Mouse (Mus musculus) spleen, postnatal 14 days (tissue): ENCODE measurements around the gene 4930590J08Rik.

Source experiments
- DNase-seq, 2 experiments: peaks; one replicate each; pipeline ENCODE4 v3.0.0; 2021 to 2022; ENCODE audit warnings: low spot score in 2 of 2

The 4930590J08Rik gene

GRCm38 (mm10) chr6:91963429-91963828 is 60.8 kb downstream of the 4930590J08Rik start:
- no peak for DNase-seq

GRCm38 (mm10) chr6:91965060-91965459 is 62.5 kb downstream of the 4930590J08Rik start:
- no peak for DNase-seq

GRCm38 (mm10) chr6:91966006-91966405 is 63.4 kb downstream of the 4930590J08Rik start:
- no peak for DNase-seq

GRCm38 (mm10) chr6:91972201-91972646 is 69.6 kb downstream of the 4930590J08Rik start:
- no peak for DNase-seq

- no peak for DNase-seq
Observed at GRCm38 (mm10) chr6:91973972-91974371, 71.4 kb downstream of the 4930590J08Rik start.

GRCm38 (mm10) chr6:91978371-91979300 is 76.0 kb downstream of the 4930590J08Rik start, which contains the start of gene Fgd5:
Fgd5 (plus strand) TSS chr6:91978878.
- DNase-seq: no peak

GRCm38 (mm10) chr6:91979301-91979996 is 76.8 kb downstream of the 4930590J08Rik start:
- no peak for DNase-seq

GRCm38 (mm10) chr6:91980011-91980410 is 77.4 kb downstream of the 4930590J08Rik start:
- no peak for DNase-seq

- no peak for DNase-seq
Observed at GRCm38 (mm10) chr6:91990101-91990500, 87.5 kb downstream of the 4930590J08Rik start.

- no peak for DNase-seq
Observed at GRCm38 (mm10) chr6:91992823-91993222, 90.2 kb downstream of the 4930590J08Rik start.

- DNase-seq: no peak
Observed at GRCm38 (mm10) chr6:91993795-91994505, 91.3 kb downstream of the 4930590J08Rik start.

GRCm38 (mm10) chr6:91996072-91996471 is 93.5 kb downstream of the 4930590J08Rik start:
- DNase-seq: no peak
